Mouse (Mus musculus) erythroblast, embryonic 14.5 days (primary cell): Measurements from ENCODE around the gene Fndc7.

Source experiments
- GATA1 ChIP-seq: IDR thresholded peaks from 2 replicates; pipeline ENCODE4 v1.6.1; 2012; ENCODE audit warnings: low read length, inconsistent platforms, mixed read lengths
- TAL1 ChIP-seq: IDR thresholded peaks from 3 replicates; pipeline ENCODE4 v1.6.1; 2012; ENCODE audit warnings: low read length, inconsistent platforms, mixed read lengths

DNA sequence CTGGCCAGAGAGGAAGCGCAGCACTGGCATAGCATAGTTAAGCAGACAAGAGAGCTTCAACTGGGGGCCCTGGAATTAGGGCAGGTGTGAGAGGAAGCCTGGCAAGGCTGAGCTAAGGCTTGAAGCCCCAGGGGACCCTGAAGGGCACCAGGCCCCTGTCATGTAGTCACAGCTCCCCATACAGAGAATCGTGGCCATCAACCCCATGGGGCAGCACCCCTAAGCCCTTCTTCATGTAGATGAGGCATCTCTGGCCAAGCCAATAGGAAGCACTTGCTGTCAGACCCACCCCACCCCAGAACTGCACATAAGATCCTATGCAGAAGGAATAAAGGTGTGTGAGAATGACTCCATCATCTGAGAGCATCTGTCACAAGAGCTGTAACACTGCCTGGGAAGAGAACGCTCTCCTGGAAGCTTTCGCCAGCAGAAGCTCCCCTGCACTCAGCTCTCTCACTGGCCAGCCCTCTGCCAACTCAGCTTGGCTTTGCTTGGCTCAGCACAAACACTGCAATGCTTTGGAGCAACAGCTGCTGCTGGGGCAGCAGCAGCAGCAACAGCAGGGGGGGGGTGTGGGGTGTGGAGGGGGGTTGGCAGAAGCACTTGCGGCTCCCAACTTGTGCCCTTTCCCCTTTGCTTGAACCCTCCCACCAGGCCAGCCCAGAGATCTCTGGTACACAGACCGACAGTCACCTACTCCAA lies 37.7 kb downstream of the Fndc7 start:
- TF ChIP-seq TAL1 (no peak), GATA1 (no peak)
